Mouse (Mus musculus) liver, adult 2 months (tissue): ENCODE measurements at regions not wholly inside any gene's neighbourhood (a gene's known extent, or its start where the extent isn't known, plus 50 kb on each side); places are given as distances from the start of the nearest gene placed in this dataset.

ENCODE experiments used
- DNase-seq: peaks from one replicate; pipeline ENCODE4 v3.0.0-alpha.2; 2011; ENCODE audit warnings: low read depth, low spot score; ENCODE audit errors: extremely low read depth
- H3K27ac ChIP-seq: fragments of 200-500 bp; replicated peaks from 2 replicates; pipeline ENCODE4 v1.5.1; 2012; ENCODE audit warnings: low read depth, mild to moderate bottlenecking, control low read depth, inconsistent platforms, low read length; ENCODE audit not compliant: insufficient read depth
- H3K27me3 ChIP-seq: fragments of 200-500 bp; 2 replicates; pipeline ENCODE4 v1.6.1; 2012; ENCODE audit warnings: mild to moderate bottlenecking, moderate library complexity, low read length, inconsistent platforms; ENCODE audit not compliant: control insufficient read depth, insufficient read depth
- H3K36me3 ChIP-seq: fragments of 200-500 bp; 2 replicates; pipeline ENCODE4 v1.6.1; 2012; ENCODE audit warnings: low read length, inconsistent platforms; ENCODE audit not compliant: control insufficient read depth, insufficient read depth
- H3K4me1 ChIP-seq: fragments of 200-500 bp; 2 replicates; pipeline ENCODE4 v1.6.1; 2011; ENCODE audit warnings: low read length; ENCODE audit not compliant: control insufficient read depth, insufficient read depth
- H3K4me3 ChIP-seq: fragments of 200-500 bp; 2 replicates; pipeline ENCODE4 v1.5.1; 2011; ENCODE audit warnings: low read depth, mild to moderate bottlenecking, control low read depth, low read length, moderate library complexity; ENCODE audit not compliant: insufficient read depth
- H3K79me2 ChIP-seq: fragments of 200-500 bp; 2 replicates; pipeline ENCODE4 v1.6.1; 2012; ENCODE audit warnings: inconsistent platforms, mild to moderate bottlenecking, low read length, moderate library complexity; ENCODE audit not compliant: control insufficient read depth, insufficient read depth
- H3K9ac ChIP-seq: fragments of 200-500 bp; 2 replicates; pipeline ENCODE4 v1.6.1; 2012; ENCODE audit warnings: low read depth, mild to moderate bottlenecking, control low read depth, inconsistent platforms, low read length
- CTCF ChIP-seq: fragments of 200-500 bp; IDR thresholded peaks from 2 replicates; pipeline ENCODE4 v1.5.1; 2011; ENCODE audit warnings: low read depth, low read length, control low read depth
- POLR2A ChIP-seq: fragments of 200-500 bp; IDR thresholded peaks from 2 replicates; pipeline ENCODE4 v1.6.1; 2011; ENCODE audit warnings: low read length, control low read depth; ENCODE audit not compliant: insufficient read depth; ENCODE audit errors: extremely low read depth
- WGBS: fragments of 180-500 bp; shearing (Covaris S2); methylation state at CpG from one replicate; pipeline ENCODE4 v1.1.7; 2018; 5-methylcytosine and 5-hydroxymethylcytosine counted together

DNA sequence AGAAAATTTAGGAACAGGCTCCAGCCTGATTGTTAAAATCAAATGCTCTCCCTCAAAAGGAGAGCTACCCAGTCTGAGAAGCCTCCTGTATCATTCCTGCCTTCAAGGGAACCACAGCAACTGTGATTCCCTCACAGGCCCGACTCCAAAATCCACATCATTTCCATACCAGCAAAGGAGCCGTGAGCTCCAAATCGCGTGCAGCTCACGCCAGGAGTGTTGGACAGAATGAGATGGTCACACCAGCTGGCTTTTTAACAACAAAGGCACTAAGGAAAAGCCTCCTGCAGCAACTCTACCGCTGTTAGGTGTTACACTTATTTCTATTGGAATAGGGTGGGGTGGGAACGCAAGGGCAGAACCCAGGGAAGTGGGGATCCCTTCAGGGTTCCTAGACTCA lies 277.6 kb downstream of the Psat1 start:
- Histone ChIP-seq H3K4me3 (no peak overlapping the region), H3K27me3 (no peaks in the 10 kb centered on the region), H3K27ac (no peak overlapping the region), H3K4me1 (no peaks in the 10 kb centered on the region; the same call in 1 of the 2 replicates), H3K36me3 (no peaks in the 10 kb centered on the region), H3K79me2 (no peaks in the 10 kb centered on the region), H3K9ac (no peak overlapping the region)
- no peak for TF ChIP-seq POLR2A
- TF ChIP-seq CTCF = no peak
- DNase-seq = no peak
- WGBS = 91% methylated on average over 7 of the region's 7 CpGs

DNA sequence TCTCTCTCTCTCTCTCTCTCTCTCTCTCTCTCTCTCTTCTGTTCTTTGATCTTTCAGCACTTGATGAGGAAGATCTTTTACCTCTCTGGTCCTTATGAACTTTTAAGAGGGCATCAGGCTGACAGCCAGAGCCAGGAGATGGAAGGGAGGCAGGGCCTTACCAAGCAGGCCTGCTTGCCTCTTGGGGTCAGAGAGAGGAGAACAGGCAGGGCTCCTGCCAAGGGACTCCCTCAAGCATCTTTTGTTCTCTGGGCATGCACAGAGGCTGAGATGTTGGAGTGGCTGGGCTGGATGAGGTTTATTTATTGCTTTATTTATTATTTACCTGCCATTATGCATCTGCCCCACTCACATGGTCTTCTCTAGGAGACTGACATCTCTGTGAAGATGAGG lies 278.5 kb downstream of the Psat1 start:
- TF ChIP-seq CTCF (no peak), POLR2A (no peak)
- Histone ChIP-seq H3K27me3 (no peaks in the 10 kb centered on the region), H3K79me2 (no peaks in the 10 kb centered on the region), H3K27ac (no peak overlapping the region), H3K4me1 (no peaks in the 10 kb centered on the region; the same call in 1 of the 2 replicates), H3K4me3 (no peak overlapping the region), H3K9ac (no peak overlapping the region), H3K36me3 (no peaks in the 10 kb centered on the region)
- DNase-seq = no peak

DNA sequence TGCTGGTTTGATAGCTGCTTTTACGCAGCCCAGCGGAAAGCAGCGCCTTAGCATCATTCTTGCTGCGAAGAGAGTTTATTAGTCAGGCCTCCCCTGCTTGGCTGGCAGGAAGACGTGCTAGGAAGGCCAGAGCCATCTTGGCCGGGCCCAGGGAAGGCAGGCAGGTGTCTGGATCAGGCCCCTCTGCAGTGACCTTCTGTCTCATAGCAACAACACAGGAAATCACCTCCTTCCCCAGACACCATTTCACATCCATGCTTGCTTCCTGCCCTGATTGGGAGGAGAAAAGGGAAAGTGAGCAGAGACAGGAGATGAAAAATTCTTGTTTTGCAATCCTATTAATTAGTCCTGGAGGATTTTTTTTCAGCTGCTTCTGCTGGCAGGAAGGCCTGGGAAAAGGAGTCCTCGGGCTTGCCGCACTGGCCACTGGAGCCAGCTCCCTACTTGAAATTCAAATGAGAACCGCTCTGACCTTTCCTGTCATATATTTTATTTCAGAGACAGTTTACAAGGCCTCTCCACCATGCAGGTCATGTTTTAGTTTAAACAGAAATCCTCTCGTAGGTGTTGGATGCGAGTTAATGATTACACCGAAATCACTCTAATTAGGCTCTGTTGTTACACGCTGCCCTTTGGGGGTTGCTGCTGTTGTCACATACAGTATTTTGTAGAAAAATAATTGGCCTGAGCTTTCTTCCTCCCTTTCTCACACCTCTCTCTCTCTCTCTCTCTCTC lies 279.1 kb downstream of the Psat1 start:
- DNase-seq = peak; percentile 13
- WGBS = 61% methylated on average over 13 of the region's 13 CpGs
- Histone ChIP-seq H3K27me3 (no peaks in the 10 kb centered on the region), H3K9ac (no peak overlapping the region), H3K36me3 (no peaks in the 10 kb centered on the region), H3K79me2 (no peaks in the 10 kb centered on the region), H3K4me3 (no peak overlapping the region), H3K4me1 (no peaks in the 10 kb centered on the region; the same call in 1 of the 2 replicates), H3K27ac (no peak overlapping the region)
- TF ChIP-seq CTCF = no peak
- TF ChIP-seq POLR2A = no peak

DNA sequence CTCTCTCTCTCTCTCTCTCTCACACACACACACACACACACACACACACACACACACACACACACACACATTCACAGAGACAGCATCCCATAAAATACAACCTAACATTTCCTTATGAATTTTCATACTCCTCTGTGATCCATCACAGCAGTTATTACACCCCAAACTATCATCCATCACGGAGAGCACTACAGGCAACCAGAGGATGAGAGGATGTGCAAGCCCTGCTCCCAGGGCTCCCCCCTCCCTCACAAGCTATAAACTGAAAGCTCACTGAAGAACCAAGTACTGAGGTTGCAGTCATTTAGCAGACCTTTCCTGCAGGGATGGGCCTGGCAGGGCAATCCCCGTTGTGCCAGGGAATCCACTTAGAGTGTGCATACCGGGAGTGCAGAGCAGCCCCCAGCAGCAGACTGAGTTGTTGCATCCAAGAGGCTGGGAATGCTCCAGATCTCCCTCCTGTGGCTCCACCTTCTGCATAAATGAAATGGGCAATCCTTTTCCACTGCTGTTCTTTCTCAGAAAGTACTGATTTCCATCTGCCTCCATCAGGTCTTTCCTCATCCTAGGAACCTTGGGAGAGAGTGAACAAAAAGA lies 283.4 kb downstream of the Psat1 start:
- Histone ChIP-seq H3K79me2 (no peaks in the 10 kb centered on the region), H3K27ac (no peak overlapping the region), H3K9ac (no peak overlapping the region), H3K27me3 (no peaks in the 10 kb centered on the region), H3K4me1 (no peaks in the 10 kb centered on the region; the same call in 1 of the 2 replicates), H3K36me3 (no peaks in the 10 kb centered on the region), H3K4me3 (no peak overlapping the region)
- no peak for DNase-seq
- TF ChIP-seq POLR2A = no peak
- no peak for TF ChIP-seq CTCF
- 62% methylated on average over 3 of the region's 3 CpGs for WGBS

DNA sequence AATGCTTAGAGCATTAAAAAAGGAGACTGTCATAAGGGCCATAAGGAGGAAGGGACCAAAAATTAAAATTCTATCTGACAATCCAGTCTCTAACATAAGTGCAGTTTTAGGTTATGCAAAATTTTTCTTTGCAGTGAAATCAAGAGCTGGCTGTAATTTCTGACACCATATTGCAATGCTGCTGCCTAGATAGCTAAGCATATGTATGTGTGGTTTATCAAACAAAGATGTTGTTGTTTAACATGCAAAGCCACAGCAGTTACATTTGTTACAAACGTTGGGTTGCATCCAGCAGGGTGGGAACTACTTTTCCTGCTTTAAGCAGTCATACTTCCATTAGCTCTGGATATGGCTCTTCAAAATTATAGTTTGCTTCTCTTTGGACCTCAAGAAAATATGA lies 288.5 kb downstream of the Psat1 start:
- Histone ChIP-seq H3K27me3 (no peaks in the 10 kb centered on the region), H3K36me3 (no peaks in the 10 kb centered on the region), H3K4me1 (no peaks in the 10 kb centered on the region), H3K27ac (no peak overlapping the region), H3K4me3 (no peak overlapping the region), H3K79me2 (no peaks in the 10 kb centered on the region), H3K9ac (no peak overlapping the region)
- WGBS = 62% methylated on average over 1 of the region's 1 CpGs
- TF ChIP-seq POLR2A (no peak), CTCF (no peak)
- DNase-seq = no peak

DNA sequence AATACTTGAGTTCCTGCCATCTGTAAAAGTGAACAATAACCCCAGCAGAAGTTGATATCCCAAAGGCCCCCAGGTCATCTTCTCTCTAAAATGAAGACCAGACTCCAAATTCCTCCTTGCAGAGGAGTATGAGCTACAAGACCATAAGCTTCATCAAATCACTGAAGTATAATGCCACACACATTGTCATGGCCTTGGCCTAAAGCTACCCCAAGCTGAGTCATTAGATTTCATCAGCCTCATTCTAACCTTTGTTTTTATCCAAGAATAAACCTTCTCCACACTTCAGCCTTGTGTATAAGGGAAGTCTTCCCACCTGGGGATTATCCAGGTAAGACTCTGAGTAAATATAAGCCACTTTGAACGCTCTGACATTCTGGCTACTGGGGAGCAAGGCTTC lies 289.3 kb downstream of the Psat1 start:
- H3K27me3 ChIP-seq = no peaks in the 10 kb centered on the region
- no peak for DNase-seq
- no peaks in the 10 kb centered on the region for H3K79me2 ChIP-seq
- H3K4me3 ChIP-seq = no peak overlapping the region
- no peaks in the 10 kb centered on the region for H3K36me3 ChIP-seq
- no peak for TF ChIP-seq CTCF
- TF ChIP-seq POLR2A = no peak
- no peaks in the 10 kb centered on the region for H3K4me1 ChIP-seq
- 38% methylated on average over 1 of the region's 1 CpGs for WGBS
- H3K27ac ChIP-seq = no peak overlapping the region
- H3K9ac ChIP-seq = no peak overlapping the region
